Mouse (Mus musculus): Measurements from ENCODE around the gene Galnt14. TPM values are rescaled to one million over a fixed set of nuclear protein-coding genes. Genes with fewer than 3 reads are reported as not detected.

Gene Galnt14
- polyA plus RNA-seq, 2 experiments = 3.0 to 4.9 TPM

GRCm38 (mm10) chr17:73556436-73556835 lies 153.8 kb downstream of the Galnt14 start:
- WGBS = 87% methylated on average over 2 of the region's 2 CpGs
- Histone ChIP-seq H3K4me1 (ENCODE audit: control insufficient read depth, insufficient read depth, low read length) (no peaks in the 10 kb centered on the region), H3K9me3 (ENCODE audit: control insufficient read depth, low read length) (no peaks in the 10 kb centered on the region), H3K27me3 (ENCODE audit: control insufficient read depth, insufficient read depth, low read length) (no peaks in the 10 kb centered on the region), H3K4me3 (replicated peaks; ENCODE audit: low read length) (no peak overlapping the region), H3K27ac (replicated peaks; ENCODE audit: low read depth, low read length) (no peak overlapping the region), H3K4me2 (replicated peaks; ENCODE audit: low read depth, low read length, severe bottlenecking) (no peak overlapping the region), H3K36me3 (ENCODE audit: control insufficient read depth, insufficient read depth, low read length) (no peaks in the 10 kb centered on the region), H3K9ac (ENCODE audit: low read depth, low read length, severe bottlenecking) (no peak overlapping the region)
- TF ChIP-seq POLR2A (IDR thresholded peaks at IDR 0.05; ENCODE audit: borderline replicate concordance, extremely low read depth, insufficient read depth, insufficient read length) = no peak
- DNase-seq (ENCODE audit: low spot score) = no peak
- ATAC-seq (ENCODE audit: low FRiP score, low read depth) = no peak

DNA sequence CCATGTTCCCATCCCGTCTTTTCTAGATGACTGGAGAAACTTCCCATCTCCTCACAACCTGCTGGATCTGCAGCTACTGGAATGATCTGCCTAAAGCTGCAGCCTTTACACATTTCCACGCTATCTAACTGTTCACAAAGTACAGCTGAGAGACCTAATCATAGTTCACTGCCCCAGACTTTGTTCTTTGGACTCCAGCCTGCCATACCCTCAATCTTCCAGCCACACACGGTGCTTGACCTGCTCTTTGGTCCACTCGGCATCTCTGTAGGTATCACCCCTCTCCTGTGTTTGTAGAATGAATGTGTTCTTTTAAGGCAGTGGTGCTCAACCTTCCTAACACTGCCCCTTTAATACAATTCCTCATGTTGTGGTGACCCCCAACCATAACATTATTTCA lies 155.6 kb downstream of the Galnt14 start:
- 83% methylated on average over 4 of the region's 4 CpGs for WGBS
- no peak for TF ChIP-seq POLR2A (IDR thresholded peaks at IDR 0.05; ENCODE audit: borderline replicate concordance, extremely low read depth, insufficient read depth, insufficient read length)

DNA sequence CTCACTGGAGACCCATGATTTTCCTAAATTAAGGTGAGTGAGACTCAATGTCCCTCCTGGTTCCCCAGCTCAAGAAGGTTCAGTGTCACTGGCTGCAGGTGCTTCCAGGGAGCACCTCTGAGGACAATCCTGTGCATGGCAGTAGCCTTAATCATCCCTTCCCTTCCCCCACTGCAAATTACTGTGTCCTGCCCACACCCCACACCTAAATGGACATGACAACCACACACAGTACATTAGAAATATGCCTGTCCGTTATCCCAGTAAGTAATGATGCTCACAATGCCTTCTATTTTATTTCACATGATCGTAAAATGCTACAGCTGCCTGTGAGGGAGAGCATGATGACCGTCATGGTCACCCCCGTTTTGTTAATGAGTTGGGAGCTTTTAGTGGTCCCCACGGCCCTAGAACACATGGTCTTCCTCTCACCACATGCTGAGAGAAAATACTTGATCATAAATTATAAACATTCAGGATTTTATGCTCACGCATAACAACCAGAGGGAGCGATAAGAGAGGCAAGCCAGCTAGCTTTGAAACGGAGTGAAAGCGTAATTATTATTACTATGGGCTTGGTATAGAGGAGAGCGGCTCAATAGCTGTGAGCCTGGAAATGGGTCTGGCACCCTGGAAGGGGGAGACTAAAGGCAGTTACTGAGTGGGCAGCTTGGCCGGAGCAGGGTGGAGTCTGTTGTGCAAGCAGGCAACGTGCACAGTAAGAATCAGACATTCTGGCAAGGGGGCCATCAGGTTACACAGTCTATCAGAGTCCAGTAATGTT lies 161.3 kb downstream of the Galnt14 start:
- Histone ChIP-seq H3K4me3 (replicated peaks; ENCODE audit: low read length) (no peak overlapping the region), H3K4me2 (replicated peaks; ENCODE audit: low read depth, low read length, severe bottlenecking) (no peak overlapping the region), H3K27me3 (ENCODE audit: control insufficient read depth, insufficient read depth, low read length) (no peaks in the 10 kb centered on the region), H3K27ac (replicated peaks; ENCODE audit: low read depth, low read length) (no peak overlapping the region), H3K9ac (ENCODE audit: low read depth, low read length, severe bottlenecking) (no peak overlapping the region), H3K9me3 (ENCODE audit: control insufficient read depth, low read length) (no peaks in the 10 kb centered on the region), H3K36me3 (ENCODE audit: control insufficient read depth, insufficient read depth, low read length) (no peaks in the 10 kb centered on the region), H3K4me1 (ENCODE audit: control insufficient read depth, insufficient read depth, low read length) (no peaks in the 10 kb centered on the region)
- ATAC-seq (ENCODE audit: low FRiP score, low read depth) (no peak), DNase-seq (ENCODE audit: low spot score) (no peak)
- no peak for TF ChIP-seq POLR2A (IDR thresholded peaks at IDR 0.05; ENCODE audit: borderline replicate concordance, extremely low read depth, insufficient read depth, insufficient read length)
- WGBS = 42% methylated on average over 12 of the region's 12 CpGs

More for the DNA sequence above, 155.6 kb downstream of the Galnt14 start:
- Histone ChIP-seq H3K4me3 (replicated peaks; ENCODE audit: low read length) (no peak overlapping the region), H3K9me3 (ENCODE audit: control insufficient read depth, low read length) (no peaks in the 10 kb centered on the region), H3K9ac (ENCODE audit: low read depth, low read length, severe bottlenecking) (no peak overlapping the region), H3K4me2 (replicated peaks; ENCODE audit: low read depth, low read length, severe bottlenecking) (no peak overlapping the region), H3K27ac (replicated peaks; ENCODE audit: low read depth, low read length) (no peak overlapping the region), H3K4me1 (ENCODE audit: control insufficient read depth, insufficient read depth, low read length) (no peaks in the 10 kb centered on the region), H3K36me3 (ENCODE audit: control insufficient read depth, insufficient read depth, low read length) (no peaks in the 10 kb centered on the region), H3K27me3 (ENCODE audit: control insufficient read depth, insufficient read depth, low read length) (no peaks in the 10 kb centered on the region)
- DNase-seq (ENCODE audit: low spot score) = no peak
- no peak for ATAC-seq (ENCODE audit: low FRiP score, low read depth)

DNA sequence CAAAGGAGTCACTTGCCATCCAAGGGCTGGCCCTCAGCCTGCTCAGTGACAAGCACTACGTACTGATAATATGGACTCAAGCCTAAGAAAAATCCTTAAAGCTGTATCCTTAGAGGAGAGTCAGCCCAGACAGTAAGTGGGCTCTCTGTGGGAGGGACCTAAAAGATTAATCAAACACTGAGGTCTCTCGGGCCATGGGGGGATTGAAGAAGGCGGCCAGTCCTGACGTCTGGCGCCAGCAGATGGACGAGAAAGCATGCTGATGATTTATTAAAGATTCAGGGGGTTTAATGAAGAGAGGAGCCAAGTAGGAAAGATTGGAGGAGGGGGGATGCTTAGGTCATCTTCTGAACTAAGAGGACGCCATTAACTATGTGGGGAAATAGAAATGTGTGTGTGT lies 162.1 kb downstream of the Galnt14 start:
- Histone ChIP-seq H3K27me3 (ENCODE audit: control insufficient read depth, insufficient read depth, low read length) (no peaks in the 10 kb centered on the region), H3K27ac (replicated peaks; ENCODE audit: low read depth, low read length) (no peak overlapping the region), H3K9ac (ENCODE audit: low read depth, low read length, severe bottlenecking) (no peak overlapping the region), H3K4me3 (replicated peaks; ENCODE audit: low read length) (no peak overlapping the region), H3K36me3 (ENCODE audit: control insufficient read depth, insufficient read depth, low read length) (no peaks in the 10 kb centered on the region), H3K4me2 (replicated peaks; ENCODE audit: low read depth, low read length, severe bottlenecking) (no peak overlapping the region), H3K4me1 (ENCODE audit: control insufficient read depth, insufficient read depth, low read length) (no peaks in the 10 kb centered on the region), H3K9me3 (ENCODE audit: control insufficient read depth, low read length) (no peaks in the 10 kb centered on the region)
- WGBS = 55% methylated on average over 7 of the region's 7 CpGs
- no peak for DNase-seq (ENCODE audit: low spot score)
- no peak for TF ChIP-seq POLR2A (IDR thresholded peaks at IDR 0.05; ENCODE audit: borderline replicate concordance, extremely low read depth, insufficient read depth, insufficient read length)
- ATAC-seq (ENCODE audit: low FRiP score, low read depth) = no peak

GRCm38 (mm10) chr17:73547483-73547882 lies 162.8 kb downstream of the Galnt14 start:
- H3K4me2 ChIP-seq (replicated peaks; ENCODE audit: low read depth, low read length, severe bottlenecking) = no peak overlapping the region
- WGBS = 59% methylated on average over 2 of the region's 2 CpGs
- H3K36me3 ChIP-seq (ENCODE audit: control insufficient read depth, insufficient read depth, low read length) = no peaks in the 10 kb centered on the region
- no peaks in the 10 kb centered on the region for H3K4me1 ChIP-seq (ENCODE audit: control insufficient read depth, insufficient read depth, low read length)
- ATAC-seq (ENCODE audit: low FRiP score, low read depth) = no peak
- H3K27ac ChIP-seq (replicated peaks; ENCODE audit: low read depth, low read length) = no peak overlapping the region
- no peaks in the 10 kb centered on the region for H3K27me3 ChIP-seq (ENCODE audit: control insufficient read depth, insufficient read depth, low read length)
- no peak for DNase-seq (ENCODE audit: low spot score)
- H3K4me3 ChIP-seq (replicated peaks; ENCODE audit: low read length) = no peak overlapping the region
- no peak overlapping the region for H3K9ac ChIP-seq (ENCODE audit: low read depth, low read length, severe bottlenecking)
- TF ChIP-seq POLR2A (IDR thresholded peaks at IDR 0.05; ENCODE audit: borderline replicate concordance, extremely low read depth, insufficient read depth, insufficient read length) = no peak
- no peaks in the 10 kb centered on the region for H3K9me3 ChIP-seq (ENCODE audit: control insufficient read depth, low read length)
